Mouse (Mus musculus): ENCODE results near the gene Baiap2l1. TPM values are rescaled to one million over a fixed set of nuclear protein-coding genes. Genes with fewer than 3 reads are reported as not detected.

The Baiap2l1 gene
- polyA plus RNA-seq, 1 experiment from 2014 or later: 5.5 TPM

- peaks cover 39% of the 10 kb centered on the region for H3K36me3 ChIP-seq
- WGBS: 75% methylated on average over 6 of the region's 6 CpGs
- H3K27me3 ChIP-seq (ENCODE audit: low read depth, poor library complexity, severe bottlenecking): no peaks in the 10 kb centered on the region
- no peak overlapping the region for H3K4me3 ChIP-seq
- H3K27ac ChIP-seq: no peak overlapping the region
- no peak for DNase-seq (ENCODE audit: low spot score)
- no peaks in the 10 kb centered on the region; the same call in 1 of the 2 replicates for H3K4me1 ChIP-seq
- H3K9me3 ChIP-seq (replicated peaks): no peaks in the 10 kb centered on the region
Measured at GRCm38 (mm10) chr5:144274904-144275303, 83.0 kb downstream of the Baiap2l1 start.

- Histone ChIP-seq H3K36me3 (peaks cover 38% of the 10 kb centered on the region), H3K27me3 (ENCODE audit: low read depth, poor library complexity, severe bottlenecking) (no peaks in the 10 kb centered on the region), H3K4me1 (peaks cover 3% of the 10 kb centered on the region; the same call in 1 of the 2 replicates), H3K4me3 (no peak overlapping the region), H3K27ac (no peak overlapping the region), H3K9me3 (replicated peaks) (no peaks in the 10 kb centered on the region)
- WGBS: 34% methylated on average over 5 of the region's 5 CpGs
- DNase-seq (ENCODE audit: low spot score): no peak
Measured at GRCm38 (mm10) chr5:144271772-144272171, 86.1 kb downstream of the Baiap2l1 start.

- 90% methylated on average over 3 of the region's 3 CpGs for WGBS
- no peaks in the 10 kb centered on the region for H3K9me3 ChIP-seq (replicated peaks)
- H3K27ac ChIP-seq: no peak overlapping the region
- H3K4me1 ChIP-seq: peaks cover 3% of the 10 kb centered on the region; the same call in 1 of the 2 replicates
- DNase-seq (ENCODE audit: low spot score): no peak
- H3K4me3 ChIP-seq: no peak overlapping the region
- peaks cover 44% of the 10 kb centered on the region for H3K36me3 ChIP-seq
- no peaks in the 10 kb centered on the region for H3K27me3 ChIP-seq (ENCODE audit: low read depth, poor library complexity, severe bottlenecking)
Measured at GRCm38 (mm10) chr5:144271118-144271517, 86.8 kb downstream of the Baiap2l1 start.

GRCm38 (mm10) chr5:144270420-144270819 is 87.5 kb downstream of the Baiap2l1 start:
- no peak overlapping the region for H3K27ac ChIP-seq
- DNase-seq (ENCODE audit: low spot score): no peak
- WGBS: 95% methylated on average over 8 of the region's 8 CpGs
- no peak overlapping the region for H3K4me3 ChIP-seq
- peaks cover 47% of the 10 kb centered on the region for H3K36me3 ChIP-seq
- H3K27me3 ChIP-seq (ENCODE audit: low read depth, poor library complexity, severe bottlenecking): no peaks in the 10 kb centered on the region
- H3K9me3 ChIP-seq (replicated peaks): no peaks in the 10 kb centered on the region
- H3K4me1 ChIP-seq: 0 out of 2 replicates have a peak, but pooled peaks cover 3% of the 10 kb centered on the region

GRCm38 (mm10) chr5:144269926-144270325 is 88.0 kb downstream of the Baiap2l1 start:
- Histone ChIP-seq H3K4me3 (no peak overlapping the region), H3K36me3 (peaks cover 50% of the 10 kb centered on the region)
- no peak for DNase-seq (ENCODE audit: low spot score)

GRCm38 (mm10) chr5:144267535-144268241 is 90.2 kb downstream of the Baiap2l1 start:
- Histone ChIP-seq H3K4me1 (0 out of 2 replicates have a peak, but pooled peaks cover 3% of the 10 kb centered on the region), H3K27ac (no peak overlapping the region), H3K9me3 (replicated peaks) (no peaks in the 10 kb centered on the region), H3K36me3 (peaks cover 67% of the 10 kb centered on the region), H3K4me3 (no peak overlapping the region), H3K27me3 (ENCODE audit: low read depth, poor library complexity, severe bottlenecking) (no peaks in the 10 kb centered on the region)
- DNase-seq (ENCODE audit: low spot score): no peak
- 79% methylated on average over 8 of the region's 8 CpGs for WGBS

More at GRCm38 (mm10) chr5:144269926-144270325, 88.0 kb downstream of the Baiap2l1 start:
- Histone ChIP-seq H3K27me3 (ENCODE audit: low read depth, poor library complexity, severe bottlenecking) (no peaks in the 10 kb centered on the region), H3K27ac (no peak overlapping the region), H3K9me3 (replicated peaks) (no peaks in the 10 kb centered on the region), H3K4me1 (0 out of 2 replicates have a peak, but pooled peaks cover 3% of the 10 kb centered on the region)
- WGBS: 92% methylated on average over 7 of the region's 7 CpGs

- Histone ChIP-seq H3K9me3 (replicated peaks) (no peaks in the 10 kb centered on the region), H3K4me1 (peaks cover 28% of the 10 kb centered on the region), H3K27me3 (ENCODE audit: low read depth, poor library complexity, severe bottlenecking) (no peaks in the 10 kb centered on the region), H3K27ac (no peak overlapping the region), H3K4me3 (no peak overlapping the region), H3K36me3 (peaks cover 92% of the 10 kb centered on the region)
- DNase-seq (ENCODE audit: low spot score): no peak
- 89% methylated on average over 13 of the region's 13 CpGs for WGBS
Measured at GRCm38 (mm10) chr5:144263496-144263895, 94.4 kb downstream of the Baiap2l1 start.

GRCm38 (mm10) chr5:144263082-144263481 is 94.8 kb downstream of the Baiap2l1 start:
- H3K4me1 ChIP-seq: peaks cover 32% of the 10 kb centered on the region
- H3K27me3 ChIP-seq (ENCODE audit: low read depth, poor library complexity, severe bottlenecking): no peaks in the 10 kb centered on the region
- H3K27ac ChIP-seq: no peak overlapping the region
- H3K9me3 ChIP-seq (replicated peaks): no peaks in the 10 kb centered on the region
- no peak for DNase-seq (ENCODE audit: low spot score)
- no peak overlapping the region for H3K4me3 ChIP-seq
- WGBS: 86% methylated on average over 9 of the region's 9 CpGs
- H3K36me3 ChIP-seq: peaks cover 92% of the 10 kb centered on the region

- H3K27me3 ChIP-seq (ENCODE audit: low read depth, poor library complexity, severe bottlenecking): no peaks in the 10 kb centered on the region
- H3K9me3 ChIP-seq (replicated peaks): no peaks in the 10 kb centered on the region
- no peak overlapping the region for H3K4me3 ChIP-seq
- H3K36me3 ChIP-seq: peaks cover 89% of the 10 kb centered on the region
- no peak for DNase-seq (ENCODE audit: low spot score)
- no peak overlapping the region for H3K27ac ChIP-seq
- H3K4me1 ChIP-seq: peaks cover 41% of the 10 kb centered on the region
- 92% methylated on average over 5 of the region's 5 CpGs for WGBS
Measured at GRCm38 (mm10) chr5:144261829-144262228, 96.1 kb downstream of the Baiap2l1 start.

- Histone ChIP-seq H3K27me3 (ENCODE audit: low read depth, poor library complexity, severe bottlenecking) (no peaks in the 10 kb centered on the region), H3K36me3 (peaks cover 84% of the 10 kb centered on the region), H3K9me3 (replicated peaks) (no peaks in the 10 kb centered on the region), H3K4me3 (no peak overlapping the region), H3K4me1 (peaks cover 46% of the 10 kb centered on the region), H3K27ac (no peak overlapping the region)
- no peak for DNase-seq (ENCODE audit: low spot score)
- WGBS: 87% methylated on average over 9 of the region's 9 CpGs
Measured at GRCm38 (mm10) chr5:144261309-144261708, 96.6 kb downstream of the Baiap2l1 start.

GRCm38 (mm10) chr5:144260464-144260863 is 97.4 kb downstream of the Baiap2l1 start:
- peaks cover 46% of the 10 kb centered on the region for H3K4me1 ChIP-seq
- H3K36me3 ChIP-seq: peaks cover 76% of the 10 kb centered on the region
- H3K4me3 ChIP-seq: no peak overlapping the region
- no peaks in the 10 kb centered on the region for H3K27me3 ChIP-seq (ENCODE audit: low read depth, poor library complexity, severe bottlenecking)
- no peak for DNase-seq (ENCODE audit: low spot score)
- H3K27ac ChIP-seq: no peak overlapping the region
- WGBS: 82% methylated on average over 8 of the region's 8 CpGs
- no peaks in the 10 kb centered on the region for H3K9me3 ChIP-seq (replicated peaks)

- 80% methylated on average over 6 of the region's 6 CpGs for WGBS
- Histone ChIP-seq H3K9me3 (replicated peaks) (no peaks in the 10 kb centered on the region), H3K36me3 (peaks cover 65% of the 10 kb centered on the region), H3K4me3 (no peak overlapping the region), H3K4me1 (peaks cover 51% of the 10 kb centered on the region), H3K27me3 (ENCODE audit: low read depth, poor library complexity, severe bottlenecking) (no peaks in the 10 kb centered on the region), H3K27ac (0 out of 2 replicates have a peak overlapping the region, but pooled peaks have one; percentile 2)
- no peak for DNase-seq (ENCODE audit: low spot score)
Measured at GRCm38 (mm10) chr5:144259228-144259627, 98.7 kb downstream of the Baiap2l1 start.

- peaks cover 61% of the 10 kb centered on the region for H3K36me3 ChIP-seq
- DNase-seq (ENCODE audit: low spot score): no peak
- peaks cover 54% of the 10 kb centered on the region for H3K4me1 ChIP-seq
- H3K4me3 ChIP-seq: peak overlapping the region; percentile 99
- 17% methylated on average over 2 of the region's 2 CpGs for WGBS
- H3K27me3 ChIP-seq (ENCODE audit: low read depth, poor library complexity, severe bottlenecking): no peaks in the 10 kb centered on the region
- H3K27ac ChIP-seq: peak overlapping the region; percentile 98; the same call in 1 of the 2 replicates
- H3K9me3 ChIP-seq (replicated peaks): no peaks in the 10 kb centered on the region
Measured at GRCm38 (mm10) chr5:144258687-144259086, 99.2 kb downstream of the Baiap2l1 start.

Data from limb, embryonic 10.5 days (tissue).